Mouse (Mus musculus): Measurements from ENCODE around the gene Slc7a6os.
A peak's percentile ranks its signal among the peaks of the same experiment; 100 is the strongest.
"Not testable (repeated sequence)": the region's sequence is repeated elsewhere in the genome, so short reads cannot be mapped to it uniquely, and the experiment has no call there.

The Slc7a6os gene

DNA sequence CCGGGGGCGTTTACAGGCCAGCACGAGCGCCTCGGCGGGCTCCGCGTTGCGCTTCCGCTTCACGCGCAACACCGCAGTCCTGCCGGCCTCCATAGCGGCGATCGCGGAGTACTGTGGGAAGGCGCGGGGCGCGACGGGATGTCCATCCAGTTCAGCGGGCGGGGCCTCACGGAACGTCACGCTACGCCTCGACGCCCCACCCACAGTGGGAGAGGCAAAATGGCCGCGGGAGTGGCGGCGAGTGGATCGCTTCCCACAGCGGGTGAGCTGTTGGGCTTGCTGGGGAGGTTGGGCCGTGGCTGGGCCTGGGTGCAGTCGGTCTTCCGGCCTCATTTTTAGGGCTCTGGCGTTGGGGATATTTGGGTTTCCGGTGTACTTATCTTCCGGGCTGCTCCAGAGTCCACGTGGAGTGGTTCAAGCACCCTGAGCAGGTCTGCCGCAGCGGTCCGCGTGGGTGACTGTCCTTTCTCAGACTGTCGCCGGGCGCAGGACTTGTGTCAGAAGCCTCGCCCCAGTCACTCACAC lies at the start of gene Slc7a6os, which contains the start of gene Prmt7:
Slc7a6os (minus strand) TSS at position 115 of the 525 bp plus-strand sequence.
Prmt7 (plus strand) TSS at position 116 of the 525 bp plus-strand sequence.
- peak; percentile 94 for DNase-seq (ENCODE audit: extremely low spot score, low spot score)

DNA sequence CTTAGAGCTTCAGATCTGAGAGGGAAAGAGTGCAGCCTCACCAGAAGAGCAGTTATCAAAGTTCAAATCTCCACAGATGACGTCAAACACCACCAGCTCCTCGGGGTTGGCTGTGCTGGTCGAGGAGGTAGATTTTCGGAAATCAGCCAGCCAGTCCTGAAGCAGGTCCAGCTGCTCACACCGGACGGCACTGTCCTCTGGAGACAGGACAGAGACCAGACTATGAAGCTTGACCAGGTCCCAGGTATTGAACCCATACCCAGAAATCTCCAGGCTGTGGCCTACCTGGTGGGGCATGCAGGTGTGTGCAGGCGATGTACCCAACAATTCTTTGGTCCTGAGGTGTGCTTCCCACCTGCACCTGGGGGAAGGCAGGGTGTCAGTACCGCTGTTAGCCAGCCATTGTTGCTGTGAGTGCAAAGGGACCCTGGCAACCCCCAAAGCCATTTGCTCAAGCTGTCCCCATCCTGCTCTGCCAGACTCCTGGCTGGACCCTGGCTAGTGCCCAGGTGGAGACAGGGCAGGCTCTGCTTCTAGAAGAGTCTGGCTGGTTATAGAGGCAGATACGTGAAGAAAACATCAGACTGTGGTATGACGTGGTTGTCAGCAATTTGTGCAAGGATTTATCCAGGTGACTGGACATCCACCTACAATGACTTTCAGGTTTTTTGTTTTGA lies 49.0 kb upstream of the Slc7a6os start:
- no peak for DNase-seq (ENCODE audit: extremely low spot score, low spot score)

DNA sequence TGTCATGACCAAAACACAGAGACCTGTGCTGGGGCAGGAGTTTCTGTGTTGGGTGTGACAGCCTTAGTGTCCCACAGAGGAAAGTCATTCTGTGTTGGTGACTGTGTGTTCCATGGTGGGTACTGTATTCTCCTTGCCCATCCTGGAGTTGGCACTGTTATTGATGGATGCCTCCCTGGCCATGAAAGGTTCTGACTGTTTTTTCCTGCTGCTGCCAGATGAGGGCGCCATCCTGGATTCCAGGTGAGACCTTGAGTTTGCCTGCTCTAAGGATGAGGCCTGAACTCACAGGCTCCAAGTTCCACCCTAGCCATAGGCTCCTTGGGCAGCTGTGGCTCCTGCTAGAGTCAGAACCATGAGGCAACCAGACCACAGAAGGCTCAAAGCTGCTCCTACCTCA lies 47.4 kb upstream of the Slc7a6os start:
- no peak for DNase-seq (ENCODE audit: extremely low spot score, low spot score)

DNA sequence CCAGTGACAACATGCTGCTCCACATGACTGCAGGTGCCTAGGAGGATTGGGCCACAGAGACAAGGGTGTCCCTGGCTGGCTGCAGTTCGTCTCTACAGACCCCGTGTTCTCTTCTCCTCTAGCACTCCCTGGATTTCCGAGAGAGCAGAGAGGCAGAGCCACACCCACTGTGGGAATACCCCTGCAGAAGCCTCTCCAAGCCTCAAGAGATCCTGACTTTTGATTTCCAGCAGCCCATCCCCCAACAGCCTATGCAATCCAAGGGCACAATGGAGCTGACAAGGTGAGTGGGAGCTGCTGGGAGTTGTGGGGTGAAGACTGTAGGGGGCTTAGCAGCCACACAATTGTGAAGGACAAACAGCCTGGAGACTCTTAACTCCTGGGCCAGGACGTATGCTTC lies 39.5 kb upstream of the Slc7a6os start:
- DNase-seq (ENCODE audit: extremely low spot score, low spot score), result no peak

DNA sequence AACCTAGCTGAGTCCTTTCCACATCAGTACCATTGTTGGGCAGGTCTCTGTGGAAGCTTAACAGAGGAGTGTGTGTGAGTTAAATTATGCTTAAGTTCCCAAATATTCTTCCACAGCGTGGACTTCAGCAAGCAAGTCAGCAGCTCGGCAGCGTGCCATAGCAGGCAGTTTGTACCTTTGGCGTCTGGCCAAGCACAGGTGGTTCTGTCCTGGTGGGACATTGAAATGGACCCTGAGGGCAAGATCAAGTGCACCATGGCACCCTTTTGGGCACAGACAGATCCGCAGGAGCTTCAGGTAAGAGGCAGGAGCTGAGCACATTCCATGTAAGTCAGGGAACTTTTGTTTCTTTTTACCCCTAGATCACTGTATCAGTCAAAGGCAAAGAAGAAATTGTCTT lies 26.4 kb upstream of the Slc7a6os start:
- no peak for DNase-seq (ENCODE audit: extremely low spot score, low spot score)

DNA sequence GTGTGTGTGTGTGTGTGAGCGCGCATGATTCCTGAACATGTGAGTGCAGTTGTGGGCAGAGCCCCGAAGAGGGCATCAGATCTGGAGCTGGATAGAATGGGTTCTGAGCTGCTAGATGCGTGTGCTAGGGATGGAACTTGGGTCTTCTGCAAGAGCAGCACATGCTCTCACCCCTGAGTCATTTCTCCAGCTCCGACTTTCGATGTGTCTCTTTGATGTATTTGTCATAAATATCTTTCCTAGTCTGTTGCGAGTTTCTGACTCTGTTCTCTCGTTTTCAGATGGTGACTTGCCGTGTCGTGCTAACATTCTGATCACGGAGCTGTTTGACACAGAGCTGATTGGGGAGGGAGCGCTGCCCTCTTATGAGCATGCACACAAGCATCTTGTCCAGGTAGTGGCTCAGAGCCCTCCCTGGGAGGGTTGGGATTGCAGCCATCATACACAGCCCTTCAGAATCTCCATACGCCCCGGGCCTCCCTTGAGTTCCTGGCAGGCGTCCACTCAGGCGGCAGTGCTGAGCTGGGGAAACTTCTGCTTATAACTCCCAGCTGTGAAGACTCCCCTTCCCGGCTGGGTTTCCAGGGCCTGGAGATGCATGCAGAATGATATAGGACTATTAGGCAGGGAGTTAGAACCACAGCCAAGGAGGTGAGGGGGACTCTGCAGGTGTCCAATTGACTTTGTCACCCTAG lies 24.0 kb upstream of the Slc7a6os start:
- no peak for DNase-seq (ENCODE audit: extremely low spot score, low spot score)

DNA sequence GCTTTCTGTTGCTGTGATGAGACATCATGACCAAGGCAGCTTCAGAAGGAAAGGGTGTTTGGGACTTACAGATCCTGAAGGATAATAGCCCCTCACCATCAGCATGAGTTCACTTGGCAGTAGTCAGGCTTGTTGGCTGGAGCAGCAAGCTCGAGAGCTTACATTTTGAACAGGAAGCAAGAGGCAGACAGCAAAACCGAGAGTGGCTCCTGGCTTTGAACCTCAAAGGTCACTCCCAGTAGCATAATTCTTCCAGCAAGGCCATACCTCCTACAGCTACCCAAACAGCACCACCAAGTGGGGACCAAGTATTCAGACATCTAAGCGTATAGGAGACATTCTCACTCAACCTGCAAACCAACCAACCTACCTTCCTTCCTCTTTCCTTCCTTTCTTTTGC lies 22.0 kb upstream of the Slc7a6os start:
- no peak for DNase-seq (ENCODE audit: extremely low spot score, low spot score)

DNA sequence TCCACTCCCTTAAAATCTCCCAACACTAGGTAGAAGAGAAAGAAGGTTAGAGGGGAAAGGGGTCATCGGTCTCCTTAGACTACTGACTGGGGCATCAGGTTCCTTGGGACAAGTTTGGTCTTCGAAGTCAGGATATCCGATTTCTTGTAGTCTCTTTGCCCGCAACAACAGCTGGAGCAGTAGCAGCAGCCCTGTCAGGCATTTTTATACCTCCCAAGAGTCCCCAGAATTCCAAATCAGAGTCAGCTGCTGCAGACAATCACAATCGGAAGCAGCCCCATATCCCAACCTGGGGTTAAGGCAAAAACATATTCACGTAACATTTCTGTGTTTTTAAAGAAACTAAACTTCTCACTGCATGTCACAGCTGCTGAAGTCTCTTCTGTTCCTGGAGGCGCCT lies 20.8 kb upstream of the Slc7a6os start:
- no peak for DNase-seq (ENCODE audit: extremely low spot score, low spot score)

DNA sequence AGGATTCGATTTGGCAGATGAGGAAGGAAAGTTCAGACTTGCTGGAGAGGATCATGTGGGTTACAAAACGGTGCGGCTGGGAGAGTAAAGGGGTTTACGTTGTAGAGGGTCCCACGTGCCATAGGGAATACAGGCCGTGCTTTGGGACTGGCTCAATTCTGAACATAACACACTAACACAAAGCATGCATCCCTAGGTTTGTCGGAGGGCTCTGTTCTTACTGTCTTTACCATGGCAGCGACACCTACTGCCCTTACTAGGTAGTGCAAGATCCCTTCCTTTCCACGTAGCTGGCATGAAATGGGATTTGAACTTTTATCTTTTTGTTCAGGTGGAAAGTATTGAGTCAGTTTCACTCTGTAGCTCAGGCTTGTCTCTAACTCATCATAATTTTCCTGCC lies 15.9 kb upstream of the Slc7a6os start:
- DNase-seq (ENCODE audit: extremely low spot score, low spot score), result peak; percentile 58

DNA sequence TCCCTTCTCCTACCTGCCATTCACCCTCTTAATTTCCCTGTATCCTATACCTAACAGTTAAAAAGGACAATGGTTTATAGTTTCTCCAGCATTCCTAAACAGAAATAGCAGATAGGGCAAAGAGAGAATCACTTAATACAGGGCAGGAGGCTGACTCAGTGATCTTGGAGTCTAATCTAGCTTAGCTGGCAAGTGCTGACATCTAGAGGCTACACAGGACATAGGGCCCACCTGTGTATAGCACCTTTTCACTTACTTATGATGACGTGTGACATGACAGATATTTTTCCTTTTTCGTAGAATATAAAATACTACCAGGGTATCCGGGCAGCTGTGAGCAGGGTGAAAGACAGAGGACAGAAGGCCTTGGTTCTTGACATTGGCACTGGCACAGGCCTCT lies 8.9 kb upstream of the Slc7a6os start:
- DNase-seq (ENCODE audit: extremely low spot score, low spot score), result no peak

DNA sequence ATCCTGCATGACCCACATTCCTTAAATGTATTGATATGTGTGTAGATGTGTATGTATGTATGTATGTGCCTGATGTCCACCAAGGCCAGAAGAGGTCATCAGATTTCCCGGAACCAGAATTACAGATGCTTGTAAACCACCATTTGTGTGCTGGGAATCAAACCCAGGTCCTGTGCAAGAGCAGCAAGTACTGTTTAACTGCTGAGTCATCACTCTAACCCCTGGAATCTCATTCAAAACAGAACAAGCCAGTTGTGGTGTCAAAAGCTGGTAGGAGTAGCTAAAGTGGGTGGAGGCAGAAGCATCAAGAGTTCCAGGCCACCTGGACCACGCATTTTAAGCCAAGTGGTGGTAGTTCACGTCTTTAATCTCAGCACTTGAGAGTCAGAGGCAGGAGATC lies 3.2 kb upstream of the Slc7a6os start:
- no peak for DNase-seq (ENCODE audit: extremely low spot score, low spot score)

DNA sequence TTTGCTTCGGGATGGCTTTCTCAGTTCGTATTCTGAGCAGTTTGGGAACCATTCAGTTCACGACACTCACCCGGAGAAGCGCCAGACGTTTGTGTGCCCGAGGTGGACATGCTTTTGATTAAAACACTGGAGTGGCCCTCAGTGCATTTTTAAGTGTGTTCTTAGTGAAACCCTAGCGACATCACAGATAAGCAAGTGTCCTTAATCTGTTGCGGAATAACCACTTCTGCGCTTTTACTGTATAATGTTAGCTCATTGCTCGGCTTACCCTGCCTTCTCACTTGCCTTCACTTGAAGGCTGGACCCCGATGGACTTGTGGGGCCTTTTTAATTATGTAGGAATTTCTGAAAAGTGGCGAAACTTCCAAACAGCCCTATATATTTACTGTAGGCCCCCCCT lies 686 bp upstream of the Slc7a6os start:
- DNase-seq (ENCODE audit: extremely low spot score, low spot score), result no peak

DNA sequence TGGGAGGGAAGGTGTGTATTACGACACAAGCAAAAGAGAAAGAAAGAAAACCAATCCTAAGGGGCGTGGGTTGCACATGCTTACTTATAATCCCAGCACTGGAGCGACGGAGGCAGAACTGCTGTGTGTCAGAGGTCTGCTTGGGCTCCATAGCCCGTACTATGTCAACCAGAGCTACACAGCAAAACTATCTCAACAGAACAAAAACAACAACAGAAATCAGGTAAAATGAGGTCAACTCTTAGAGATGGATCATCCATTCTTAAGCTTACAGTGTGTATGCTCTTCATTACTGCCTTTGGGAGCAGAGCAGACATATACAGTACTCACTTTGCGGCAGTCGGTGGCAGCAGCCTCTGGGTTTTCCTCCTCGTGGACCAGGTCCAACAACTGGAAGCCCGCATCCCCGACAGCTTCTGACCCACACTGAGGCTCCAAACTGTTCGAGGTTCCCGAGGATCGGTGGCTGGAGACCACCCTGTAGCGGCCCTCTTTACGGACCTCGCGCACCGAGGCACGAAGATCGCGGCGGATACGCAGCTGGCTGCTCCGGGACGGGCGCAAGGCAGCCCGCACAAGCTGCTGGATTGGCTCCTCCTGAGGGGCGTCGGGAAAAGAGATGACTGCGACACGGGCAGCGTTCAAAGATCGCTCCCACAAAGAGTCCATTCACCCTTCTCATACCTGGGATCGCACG lies 552 bp downstream of the Slc7a6os start:
- DNase-seq (ENCODE audit: extremely low spot score, low spot score), result no peak

DNA sequence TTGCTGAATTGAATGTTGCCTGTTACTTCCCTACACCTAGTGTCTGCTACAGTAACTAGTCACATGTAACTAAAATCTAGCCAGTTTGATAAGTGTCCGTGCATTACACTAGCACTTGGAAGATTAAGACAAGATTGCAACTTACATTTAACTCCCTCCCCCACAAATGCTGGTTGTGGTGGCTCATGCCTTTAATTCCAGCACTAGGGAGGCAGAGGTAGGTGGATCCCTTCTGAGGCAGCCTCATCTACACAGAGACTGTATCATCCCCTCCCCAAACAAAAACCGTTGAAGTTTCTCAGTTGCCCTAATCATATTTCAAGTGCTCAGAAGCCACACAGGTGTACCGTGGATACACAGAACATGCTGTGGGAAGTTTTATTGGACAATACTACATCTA lies 11.1 kb downstream of the Slc7a6os start:
- not testable (repeated sequence) for DNase-seq (ENCODE audit: extremely low spot score, low spot score)

DNA sequence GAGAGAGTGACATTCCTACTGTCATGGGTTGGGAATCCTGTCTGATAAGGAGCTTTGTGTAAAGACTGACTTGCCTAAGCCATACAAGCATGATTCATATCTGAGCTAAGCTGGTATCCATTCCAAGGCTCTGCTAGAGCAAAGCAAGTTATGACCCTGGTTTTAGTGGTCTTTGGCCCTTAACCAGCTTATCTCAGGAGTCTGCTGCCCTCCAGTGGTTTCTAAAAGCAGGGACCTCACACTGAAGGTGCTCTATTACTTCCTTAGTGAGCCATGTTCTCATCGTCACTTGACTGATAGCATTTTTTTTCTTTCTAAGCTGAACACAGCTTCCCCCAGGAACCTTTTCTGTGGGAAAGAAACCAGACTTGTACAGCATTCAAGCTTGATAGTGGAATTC lies 12.0 kb downstream of the Slc7a6os start:
- peak; percentile 29 for DNase-seq (ENCODE audit: extremely low spot score, low spot score)

DNA sequence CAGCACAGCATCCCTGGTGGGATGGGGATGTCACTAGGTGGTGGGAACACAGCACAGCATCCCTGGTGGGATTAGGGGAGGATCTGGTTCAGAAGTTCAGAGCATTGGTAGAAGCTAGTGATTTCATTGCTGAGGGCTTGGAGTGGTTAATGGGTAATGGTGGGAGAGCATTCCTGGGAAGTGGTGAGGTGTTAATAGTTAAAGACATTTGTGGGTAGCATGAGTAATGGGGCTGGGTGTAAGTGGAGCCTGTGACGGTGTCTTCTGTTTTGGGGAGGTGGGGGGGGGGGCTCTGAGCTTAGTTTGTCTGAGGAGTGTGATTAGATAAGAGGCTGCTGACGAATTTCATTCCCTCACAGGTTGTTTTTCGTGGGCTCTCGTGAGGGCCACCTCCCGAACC lies 16.7 kb downstream of the Slc7a6os start:
- DNase-seq (ENCODE audit: extremely low spot score, low spot score), result no peak

DNA sequence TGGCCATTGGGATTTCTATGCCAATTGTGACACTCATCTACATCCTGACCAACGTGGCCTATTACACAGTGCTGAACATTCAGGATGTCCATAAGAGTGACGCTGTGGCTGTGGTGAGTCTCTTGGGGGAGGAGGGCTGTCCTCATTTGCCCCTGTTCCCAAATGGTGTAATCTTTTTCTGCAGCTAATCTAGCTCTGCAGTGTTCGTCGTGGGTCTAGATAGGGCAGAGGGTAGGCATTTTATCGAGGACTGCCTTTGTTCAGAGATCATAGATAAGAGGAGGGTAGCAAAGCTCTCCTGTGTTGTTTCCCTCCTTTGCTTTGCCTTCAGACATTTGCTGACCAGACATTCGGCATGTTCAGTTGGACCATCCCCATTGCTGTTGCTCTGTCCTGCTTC lies 17.6 kb downstream of the Slc7a6os start:
- no peak for DNase-seq (ENCODE audit: extremely low spot score, low spot score)

DNA sequence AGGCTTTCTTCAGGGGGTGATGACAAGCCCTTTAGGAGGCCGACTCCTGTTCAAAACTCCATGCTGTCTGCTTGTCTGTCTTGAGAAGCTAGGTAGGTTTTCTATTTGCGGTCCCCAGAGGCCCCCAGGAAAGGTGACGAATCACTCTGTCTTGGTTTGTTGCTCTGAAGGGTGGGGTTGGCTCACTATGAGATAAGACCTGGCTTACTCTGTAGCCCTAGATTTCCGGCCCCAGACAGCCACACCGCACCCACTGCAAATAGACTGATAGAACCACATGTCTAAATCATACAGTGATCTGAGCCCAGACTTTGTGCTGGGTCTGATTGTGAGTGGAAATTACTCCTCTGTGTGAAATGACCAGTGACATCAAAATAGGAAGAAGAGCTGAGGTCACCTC lies 19.1 kb downstream of the Slc7a6os start:
- DNase-seq (ENCODE audit: extremely low spot score, low spot score), result no peak

DNA sequence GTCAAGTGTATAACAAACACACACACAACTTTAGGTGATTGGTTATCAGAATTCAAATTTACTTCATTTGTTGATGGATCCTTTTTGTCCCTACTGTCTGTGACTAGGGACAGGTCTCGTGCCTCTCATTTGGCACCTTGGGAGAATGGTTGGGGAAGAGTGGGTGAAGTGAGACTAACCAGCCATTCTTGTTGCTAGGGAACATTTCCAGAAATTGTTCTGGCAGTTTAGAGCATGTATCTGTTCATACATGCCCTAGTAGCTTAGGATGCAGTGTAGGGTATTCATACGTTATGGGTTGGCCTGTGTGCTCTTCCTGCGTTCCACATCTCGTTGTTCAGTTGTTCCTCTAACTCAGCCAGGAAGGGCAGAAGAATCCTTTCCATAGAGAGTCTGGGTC lies 21.6 kb downstream of the Slc7a6os start:
- DNase-seq (ENCODE audit: extremely low spot score, low spot score), result no peak

DNA sequence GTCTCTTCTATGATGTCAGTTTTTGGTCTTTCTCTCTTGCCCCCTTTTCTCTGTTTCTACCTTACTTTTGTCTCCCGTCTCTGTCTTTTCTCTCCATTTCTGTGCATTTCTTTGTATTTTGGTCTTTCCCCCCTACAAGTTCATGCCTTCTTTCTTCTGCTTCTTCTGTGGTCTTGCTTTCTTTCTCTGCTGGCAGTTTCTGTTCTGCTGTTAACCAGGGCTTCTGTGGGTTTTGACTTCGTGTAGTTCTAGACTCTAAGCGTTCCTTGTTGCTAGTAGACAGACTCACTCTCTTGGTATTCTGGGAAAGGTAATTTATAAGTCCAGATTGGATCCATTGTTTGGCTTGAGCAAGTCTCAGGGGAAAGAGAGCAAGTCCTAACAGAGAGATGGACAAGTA lies 24.3 kb downstream of the Slc7a6os start:
- no peak for DNase-seq (ENCODE audit: extremely low spot score, low spot score)

DNA sequence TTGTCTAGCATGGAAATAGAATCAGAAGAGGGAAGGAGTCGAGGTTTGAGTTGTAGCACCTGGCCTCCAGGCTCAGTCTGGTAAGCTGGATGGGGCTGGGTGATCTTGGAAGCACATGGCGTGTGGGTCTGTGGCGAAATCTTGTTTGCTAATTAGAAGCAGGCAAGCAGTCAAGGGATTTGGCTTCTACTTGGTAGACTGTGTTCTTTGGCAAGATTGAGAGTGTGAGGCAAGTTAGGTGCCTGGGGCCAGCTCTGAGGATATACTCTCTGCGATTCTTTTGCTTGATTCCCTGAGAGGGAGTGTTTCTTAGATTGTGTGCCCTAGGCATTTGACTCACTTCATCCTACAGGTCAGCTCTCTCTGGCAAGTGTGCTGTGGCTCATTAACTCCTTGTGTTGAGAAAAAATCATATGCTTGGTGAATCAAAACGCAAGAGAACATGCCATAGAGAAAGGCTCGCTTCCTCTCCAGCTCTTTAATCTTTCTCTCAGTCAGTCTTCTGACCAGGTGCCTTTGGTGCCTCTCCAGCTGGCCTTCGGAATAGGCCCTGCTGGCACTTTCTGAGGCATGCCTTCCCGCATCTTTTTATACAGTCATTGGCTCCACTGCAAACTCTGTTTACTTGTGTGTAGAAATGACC lies 25.0 kb downstream of the Slc7a6os start:
- no peak for DNase-seq (ENCODE audit: extremely low spot score, low spot score)

DNA sequence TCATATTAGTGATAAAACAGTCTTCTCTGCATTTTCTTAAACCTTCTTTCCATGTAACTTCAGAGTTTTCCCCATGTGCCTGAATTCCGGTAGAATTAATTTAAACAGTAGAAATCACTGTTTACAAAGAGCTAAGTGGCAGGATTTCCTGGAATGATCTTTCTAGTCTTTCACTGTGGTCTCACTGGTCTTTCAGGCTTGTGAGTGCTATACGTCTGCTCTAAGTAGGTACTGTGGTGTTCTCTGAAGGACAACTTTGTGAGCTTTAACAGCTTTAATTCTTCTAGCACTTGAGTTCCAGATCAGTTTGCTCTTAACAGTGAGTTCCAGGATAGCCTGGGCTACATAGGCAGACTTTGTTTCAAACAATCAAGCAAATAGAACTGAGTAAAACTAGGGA lies 32.3 kb downstream of the Slc7a6os start:
- no peak for DNase-seq (ENCODE audit: extremely low spot score, low spot score)
